Mouse (Mus musculus): Measurements from ENCODE around the gene Treml1.

Treml1 gene

DNA sequence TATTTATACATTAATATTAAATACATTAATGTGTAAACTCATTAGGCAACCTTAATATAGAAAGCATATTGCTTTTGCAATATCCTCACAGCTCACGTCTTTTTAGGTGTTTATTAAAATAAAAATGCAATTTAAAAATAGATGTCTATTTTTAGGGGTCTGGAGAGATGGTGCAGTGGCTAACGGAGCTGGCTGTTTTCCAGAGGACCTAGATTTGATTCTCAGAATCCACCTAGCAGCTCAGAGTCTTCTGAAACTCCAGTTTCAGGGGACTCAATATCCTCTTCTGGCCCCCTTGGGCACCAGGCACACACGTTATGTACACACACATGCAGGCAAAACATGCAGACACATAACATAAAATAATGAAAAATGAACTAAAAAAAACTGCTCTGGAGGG, 2.6 kb downstream of the Treml1 start:
- DNase-seq, result no peak

DNA sequence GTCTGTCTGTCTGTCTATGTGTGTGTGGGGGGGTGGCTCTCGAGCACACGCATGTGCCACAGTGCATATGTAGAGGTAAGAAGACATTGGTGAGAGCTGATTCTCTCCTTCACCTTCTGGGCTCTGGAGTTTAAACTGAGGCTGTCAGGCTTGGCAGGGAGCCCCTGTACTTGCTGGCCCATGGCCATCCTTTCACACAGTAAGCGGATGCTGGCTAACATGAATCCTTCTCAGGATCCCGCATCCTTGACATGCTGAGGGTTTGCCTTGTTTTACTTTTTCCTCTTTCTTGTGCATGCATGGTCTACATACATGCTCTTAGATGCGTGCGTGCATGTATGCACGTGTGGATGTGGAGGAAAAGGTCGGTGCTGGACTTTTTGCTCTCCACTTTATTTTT, 3.2 kb downstream of the Treml1 start:
- peak; percentile 71 for DNase-seq

DNA sequence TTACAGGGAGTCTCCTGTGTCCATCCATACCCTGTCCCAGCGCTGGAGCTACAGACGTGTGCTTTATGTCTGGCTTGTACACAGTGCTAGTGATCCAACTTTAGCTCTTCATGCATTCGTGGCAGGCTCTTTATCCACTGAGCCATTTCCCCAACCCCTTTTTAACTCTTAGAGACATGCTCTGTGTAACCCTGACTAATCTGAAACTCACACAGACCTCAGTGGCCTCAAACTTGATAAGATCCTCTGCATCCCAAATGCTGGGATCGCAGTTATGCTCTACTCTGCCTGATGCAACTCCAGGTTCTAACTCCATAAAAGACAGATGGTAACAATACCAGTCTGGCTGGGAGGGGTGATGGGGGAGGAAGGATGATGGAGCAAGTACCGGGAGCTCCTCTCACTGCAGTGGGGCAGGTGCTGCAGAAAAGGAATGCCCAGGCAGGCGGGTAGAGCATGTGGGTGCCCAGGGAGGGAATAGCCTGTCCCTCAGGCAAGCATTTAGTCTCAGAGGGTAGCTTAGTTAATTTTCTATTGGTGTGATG, 3.8 kb downstream of the Treml1 start:
- no peak for DNase-seq

DNA sequence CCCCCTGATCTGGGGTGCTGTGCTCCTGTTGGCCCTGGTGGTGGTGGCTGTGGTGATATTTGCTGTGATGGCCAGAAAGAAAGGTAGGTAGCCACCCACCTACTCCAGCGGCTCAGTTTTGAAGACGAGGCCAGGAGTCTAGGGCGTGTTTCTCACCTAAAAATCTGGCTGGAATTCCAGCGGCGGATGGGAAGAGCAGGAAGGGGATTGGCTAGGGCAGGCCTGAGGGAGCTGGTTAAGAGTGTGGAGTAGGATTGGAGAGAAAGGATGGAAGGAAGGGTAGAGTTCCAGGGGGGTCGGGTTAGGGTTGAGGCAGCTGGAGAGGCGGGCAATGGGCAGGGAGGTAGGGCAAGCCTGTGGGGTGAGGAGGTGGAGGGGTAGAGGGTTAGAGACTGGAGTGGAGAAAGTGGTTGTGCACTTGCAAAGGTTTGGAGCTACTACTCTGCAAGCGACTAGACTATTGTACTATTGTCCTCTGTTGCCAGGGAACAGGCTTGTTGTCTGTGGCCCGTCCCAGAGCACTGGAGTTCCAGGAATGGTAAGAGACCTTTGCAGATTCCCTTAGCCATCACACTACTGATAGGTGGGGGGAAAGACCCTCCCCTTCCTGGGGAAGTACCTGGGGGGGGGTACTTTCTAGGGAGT, 5.9 kb downstream of the Treml1 start:
- DNase-seq, result no peak

DNA sequence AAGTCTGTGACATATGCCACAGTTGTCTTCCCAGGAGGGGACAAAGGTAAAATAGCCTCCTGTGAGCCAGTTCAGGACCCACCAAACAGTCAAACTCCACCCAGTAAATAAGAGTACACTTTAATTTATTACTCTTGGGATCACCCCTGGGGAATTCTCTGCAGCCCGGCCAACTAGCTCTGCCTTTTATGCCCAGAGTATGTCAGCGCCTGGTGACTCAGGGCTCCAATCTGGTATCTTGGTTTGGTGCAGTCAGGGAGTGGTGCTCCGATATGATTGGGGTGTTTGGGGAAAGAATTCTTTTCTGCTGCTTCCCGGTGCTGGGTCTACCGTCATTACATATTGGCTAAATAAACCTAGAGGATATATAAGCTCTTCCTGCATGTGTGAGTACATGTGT, 7.1 kb downstream of the Treml1 start:
- no peak for DNase-seq

DNA sequence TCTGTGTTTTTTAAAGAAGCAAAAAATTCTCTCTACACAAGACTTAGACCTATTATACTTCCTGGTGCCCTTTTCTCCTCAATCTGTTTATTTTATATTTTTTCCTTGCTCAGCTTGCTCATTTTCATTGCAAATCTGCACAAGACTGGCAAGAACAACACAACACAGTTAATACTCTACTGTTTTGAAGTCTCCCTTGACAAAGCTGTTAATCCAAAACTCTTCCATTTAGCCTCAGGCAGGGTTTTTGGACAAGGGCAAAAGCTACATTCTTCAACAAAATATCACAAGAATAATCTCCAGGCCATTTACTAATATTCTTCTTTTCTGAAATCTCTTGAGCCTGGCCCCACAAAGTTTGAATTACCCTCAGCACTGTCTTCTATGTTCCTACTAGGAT, 11.9 kb downstream of the Treml1 start:
- no peak for DNase-seq

DNA sequence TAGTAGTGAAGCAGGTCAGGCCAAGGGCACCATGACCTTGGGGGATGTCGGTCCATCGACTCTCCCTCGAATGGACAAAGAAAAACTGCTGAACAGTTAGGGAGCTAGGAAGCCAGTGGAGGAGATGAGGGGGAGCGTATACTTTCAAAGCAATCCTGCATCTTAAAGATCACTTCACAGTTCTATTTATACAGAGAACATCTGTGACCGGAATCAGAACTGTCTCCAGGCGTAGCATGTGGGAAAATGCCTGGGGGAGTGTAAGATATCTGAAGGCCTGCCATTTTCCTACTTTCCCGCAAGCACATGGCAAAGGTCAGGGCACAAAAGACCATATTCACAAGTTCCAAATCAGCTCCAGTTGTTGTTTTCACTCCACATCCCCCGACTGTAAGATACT, 13.3 kb downstream of the Treml1 start:
- no peak for DNase-seq

DNA sequence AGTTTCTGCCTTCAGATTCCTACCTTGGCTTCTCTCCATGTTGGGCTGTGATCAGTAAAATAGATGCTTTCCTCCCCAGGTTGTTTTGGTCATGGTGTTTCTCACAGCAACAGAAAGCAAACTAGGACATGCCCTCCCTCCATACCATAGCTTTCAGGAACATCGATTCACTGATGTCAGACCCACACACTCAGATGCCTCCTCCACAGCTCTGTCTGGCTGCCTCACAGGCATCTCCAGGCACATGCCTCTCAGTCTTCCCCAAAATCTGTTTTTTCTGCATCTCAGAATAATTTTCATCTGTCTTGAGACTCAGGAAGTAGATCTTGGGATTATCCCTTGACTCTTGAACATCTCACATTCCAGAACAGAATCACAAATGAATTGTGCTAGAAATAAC, 16.4 kb downstream of the Treml1 start:
- no peak for DNase-seq

DNA sequence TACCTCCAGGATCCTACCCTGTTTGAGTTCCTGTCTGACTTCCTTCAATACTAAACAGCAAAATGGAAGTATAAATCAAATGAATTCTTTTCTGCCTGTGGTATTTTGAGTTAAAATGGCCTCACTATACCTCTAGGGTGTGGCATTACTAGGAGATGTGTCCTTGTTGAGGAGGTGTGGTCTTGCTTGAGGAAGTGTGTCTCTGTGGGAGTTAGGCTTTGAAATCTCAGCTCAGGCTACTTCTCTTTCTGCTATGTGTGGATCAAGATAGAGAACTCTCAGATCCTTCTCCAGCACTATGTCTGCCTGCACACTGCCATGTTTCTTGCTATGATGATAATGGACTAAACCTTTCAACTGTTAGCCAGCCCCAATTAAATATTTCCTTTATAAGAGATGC, 19.3 kb downstream of the Treml1 start:
- no peak for DNase-seq

DNA sequence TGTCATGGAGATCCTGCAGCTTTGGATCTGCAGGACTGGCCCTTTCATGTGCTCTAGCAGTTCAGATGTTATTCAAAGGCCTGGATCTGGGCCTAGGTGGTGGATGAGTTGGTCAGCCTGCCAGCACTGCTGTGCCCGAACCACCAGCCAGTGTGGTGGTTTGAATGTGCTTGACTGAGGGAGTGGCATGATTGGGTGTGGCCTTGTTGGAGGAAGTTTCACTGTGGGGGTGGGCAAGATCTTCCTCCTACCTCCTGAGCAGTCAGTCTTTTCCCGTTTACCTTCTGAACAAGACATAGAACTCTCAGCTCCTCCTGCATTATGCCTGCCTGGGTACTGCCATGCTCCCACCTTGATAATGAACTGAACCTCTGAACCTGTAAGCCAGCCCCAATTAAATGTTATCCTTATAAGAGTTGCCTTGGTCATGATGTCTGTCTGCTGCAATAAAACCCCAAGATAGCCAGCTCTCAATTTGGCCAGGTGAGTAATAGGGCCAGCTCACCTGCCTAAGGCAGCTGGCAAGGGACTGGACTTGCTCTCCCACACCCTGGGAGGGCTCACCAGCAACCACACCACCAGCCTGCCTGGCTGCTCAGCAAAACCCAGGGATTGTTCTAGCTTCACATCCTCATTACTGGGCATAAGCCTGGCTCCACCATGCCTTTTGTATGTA, 26.2 kb downstream of the Treml1 start:
- DNase-seq, result no peak

DNA sequence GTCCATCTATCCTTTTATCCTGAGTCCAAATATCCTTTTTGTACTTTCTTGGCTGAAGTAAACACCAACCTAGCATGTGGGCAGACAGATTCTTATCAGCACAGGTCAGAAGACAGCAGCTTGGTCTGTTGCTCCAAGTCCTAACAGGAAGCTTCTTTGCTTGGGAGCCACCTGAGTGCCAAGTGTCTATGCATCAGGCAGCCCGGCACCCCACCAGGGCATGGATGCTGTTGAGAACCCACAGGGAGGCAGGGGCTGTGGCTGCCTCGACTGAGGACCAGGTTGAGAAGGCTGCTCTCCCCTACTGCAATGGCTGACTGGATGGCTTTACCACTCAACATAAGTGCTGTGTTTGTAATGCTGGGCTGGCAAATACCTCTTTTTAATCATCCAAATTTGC, 28.9 kb downstream of the Treml1 start:
- no peak for DNase-seq

DNA sequence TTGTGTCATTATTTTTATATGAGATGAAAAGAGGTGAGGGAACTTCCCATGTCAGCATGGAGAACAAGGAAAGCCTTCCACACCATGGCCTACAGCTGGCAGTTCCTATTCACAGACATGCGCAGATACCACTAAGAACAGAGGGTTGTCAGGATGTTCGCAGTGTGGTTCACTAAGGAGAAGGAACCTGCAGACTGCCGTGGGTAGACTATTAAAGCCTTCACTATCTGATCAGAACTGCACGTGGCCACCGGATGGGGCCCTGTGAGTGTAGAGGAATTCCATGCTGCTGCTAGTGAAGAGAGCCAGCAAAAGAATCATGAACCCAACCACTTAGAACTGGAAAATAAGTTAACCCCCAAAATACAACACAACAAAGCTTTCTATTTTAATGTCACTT, 29.7 kb downstream of the Treml1 start:
- no peak for DNase-seq

DNA sequence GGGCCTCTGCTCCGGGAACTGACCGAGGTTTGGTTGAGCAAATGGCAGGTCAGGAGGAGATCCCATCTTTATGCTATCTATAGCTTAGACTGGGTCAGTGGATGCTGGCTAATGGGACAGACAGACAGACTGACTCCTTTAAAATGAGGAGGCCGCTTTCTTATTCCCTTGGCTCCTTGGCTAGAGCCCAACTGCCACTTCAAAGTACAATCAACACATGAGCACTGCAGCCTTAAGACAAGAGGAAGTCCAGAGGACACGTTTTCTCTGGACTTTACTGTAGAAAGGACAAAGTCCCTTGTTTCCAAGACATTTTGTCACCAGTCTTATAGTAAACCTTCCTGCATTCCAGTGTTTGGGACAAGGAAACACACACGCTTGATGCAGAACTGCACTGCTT, 31.7 kb downstream of the Treml1 start:
- no peak for DNase-seq

DNA sequence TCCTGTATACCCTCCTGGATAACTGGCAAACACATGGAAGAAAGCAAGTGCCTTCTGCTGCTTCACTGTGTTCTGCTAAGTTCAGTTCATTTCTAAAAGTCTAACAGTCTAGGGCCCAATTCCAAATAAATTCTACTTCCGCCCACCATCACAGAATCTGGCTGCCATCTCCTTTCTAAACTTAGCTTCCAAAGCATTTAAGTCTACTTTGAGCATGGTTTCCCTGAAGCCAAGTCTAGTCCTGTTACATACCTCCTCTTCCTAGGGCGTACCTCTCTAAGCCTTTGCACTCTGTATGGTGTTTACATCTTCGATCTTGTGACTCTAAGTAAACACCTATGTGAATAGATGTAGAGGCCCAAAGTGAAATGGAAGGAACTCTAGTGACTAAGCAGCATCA, 32.9 kb downstream of the Treml1 start:
- DNase-seq, result no peak

DNA sequence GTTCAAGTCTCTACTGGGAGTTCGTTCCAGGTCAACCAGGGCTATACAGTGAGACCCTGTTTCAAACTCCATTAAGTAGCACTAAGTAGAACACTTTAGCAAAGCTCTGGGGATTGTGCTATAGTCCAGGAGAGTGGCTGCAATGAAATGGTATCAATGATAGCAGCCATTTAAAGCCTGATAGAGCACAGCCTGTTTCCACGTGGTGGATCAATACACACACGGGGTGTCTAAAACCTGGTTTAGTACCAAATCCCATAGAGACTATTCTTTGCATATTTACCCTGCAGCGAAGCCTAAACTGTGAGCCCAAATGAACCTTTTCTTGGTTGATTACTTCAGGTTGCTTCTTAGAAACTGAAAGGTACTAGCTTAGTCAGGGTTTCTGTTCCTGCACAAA, 42.0 kb downstream of the Treml1 start:
- no peak for DNase-seq

DNA sequence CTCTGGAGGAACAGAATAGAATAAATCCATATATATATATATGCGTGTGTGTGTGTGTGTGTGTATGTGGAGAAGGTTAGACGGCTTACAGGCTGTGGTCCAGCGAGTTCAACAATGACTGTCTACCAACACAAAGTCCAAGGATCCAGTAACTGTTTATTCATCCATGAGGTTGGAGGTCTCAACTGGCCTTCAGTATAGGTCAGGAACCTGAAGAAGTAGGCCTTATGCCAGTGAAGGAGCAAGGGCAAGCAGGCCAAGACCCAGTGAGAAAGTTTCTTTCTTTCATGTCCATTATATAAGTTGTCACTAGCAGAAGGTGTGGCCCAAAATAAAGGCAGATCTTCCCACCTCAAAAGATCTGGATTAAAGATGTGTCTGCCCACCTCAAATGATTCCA, 43.0 kb downstream of the Treml1 start:
- no peak for DNase-seq

DNA sequence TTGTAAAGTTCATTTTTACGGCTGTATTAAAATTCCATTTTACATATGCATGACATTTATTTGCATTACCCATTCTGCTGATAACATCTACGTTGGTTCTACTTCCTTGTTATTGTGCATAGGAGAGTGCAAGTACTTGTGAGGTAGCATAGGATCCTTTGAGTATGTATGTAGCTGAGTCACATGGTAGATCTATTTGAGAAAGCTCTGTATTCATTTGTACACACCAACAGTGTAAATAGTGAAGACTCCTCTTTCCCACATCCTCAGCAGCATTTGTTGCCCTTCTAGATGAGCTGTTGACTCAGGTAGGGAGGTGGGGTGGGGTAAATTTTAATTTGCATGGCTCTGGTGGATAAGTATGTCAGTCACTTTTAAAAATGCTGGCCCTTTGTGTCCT, 44.1 kb downstream of the Treml1 start:
- no peak for DNase-seq

DNA sequence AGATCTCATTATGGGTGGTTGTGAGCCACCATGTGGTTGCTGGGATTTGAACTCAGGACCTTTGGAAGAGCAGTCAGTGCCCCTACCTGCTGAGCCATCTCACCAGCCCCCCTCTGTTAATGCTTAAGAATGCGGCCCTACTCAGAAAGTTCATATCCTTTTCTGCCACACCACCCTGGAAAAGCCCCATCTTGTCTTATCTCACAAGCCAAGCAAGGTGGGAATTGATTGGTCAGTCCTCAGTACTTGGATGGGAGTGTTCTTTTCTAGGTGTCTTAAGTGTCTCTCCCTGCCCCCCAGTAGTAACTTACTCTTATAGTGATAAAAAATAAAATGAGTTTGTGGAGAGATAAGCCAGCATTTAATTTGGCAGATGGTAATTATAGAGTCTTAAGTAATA, 45.0 kb downstream of the Treml1 start:
- no peak for DNase-seq

DNA sequence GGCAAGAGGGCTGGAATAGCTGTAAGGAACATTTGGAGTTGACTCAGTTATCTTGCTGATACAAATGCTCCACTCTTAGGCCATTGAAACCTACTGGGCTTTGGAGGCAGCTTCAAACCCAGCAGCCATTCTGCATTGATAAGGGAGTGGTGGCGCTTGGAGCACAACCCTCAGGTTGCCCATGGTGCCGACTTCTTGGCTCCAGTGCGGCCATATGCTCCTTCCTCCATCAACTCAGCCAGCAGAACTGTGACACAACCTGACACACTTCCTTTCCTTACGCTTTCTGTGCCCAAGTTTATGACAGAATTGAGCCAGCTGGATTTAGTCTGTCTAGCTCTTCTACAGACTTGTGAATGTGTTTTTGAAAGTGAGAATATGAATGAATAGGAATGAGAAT, 47.4 kb downstream of the Treml1 start:
- no peak for DNase-seq

DNA sequence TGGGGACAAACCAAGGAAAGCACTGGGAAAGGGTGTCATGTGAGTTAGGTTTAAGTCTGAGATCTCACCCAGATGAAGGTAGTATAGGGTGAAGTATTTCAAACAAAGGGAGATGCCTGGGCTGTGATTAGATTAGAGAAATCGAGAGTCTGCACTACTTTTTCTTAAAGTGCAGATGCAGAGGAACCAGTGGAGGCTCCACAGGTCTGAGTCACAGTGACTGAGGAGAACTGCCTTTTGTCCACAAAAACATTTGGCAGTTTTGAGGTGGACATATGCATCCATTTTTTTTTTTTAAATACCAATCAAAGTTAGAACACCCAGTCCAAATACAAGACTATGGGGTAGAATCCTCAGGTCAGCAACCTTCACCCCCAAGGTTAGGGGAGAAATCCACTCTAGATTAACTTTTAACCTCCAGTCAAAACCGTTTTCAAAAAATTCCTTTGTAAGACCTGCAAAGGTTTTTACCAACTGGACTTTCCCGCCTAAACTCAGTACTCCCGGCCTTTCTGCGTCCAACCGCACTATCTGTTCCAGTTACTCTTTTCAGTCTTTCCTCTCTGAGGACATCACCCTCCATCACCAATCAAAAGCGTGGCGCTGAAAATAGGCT, 48.3 kb downstream of the Treml1 start:
- DNase-seq, result no peak

DNA sequence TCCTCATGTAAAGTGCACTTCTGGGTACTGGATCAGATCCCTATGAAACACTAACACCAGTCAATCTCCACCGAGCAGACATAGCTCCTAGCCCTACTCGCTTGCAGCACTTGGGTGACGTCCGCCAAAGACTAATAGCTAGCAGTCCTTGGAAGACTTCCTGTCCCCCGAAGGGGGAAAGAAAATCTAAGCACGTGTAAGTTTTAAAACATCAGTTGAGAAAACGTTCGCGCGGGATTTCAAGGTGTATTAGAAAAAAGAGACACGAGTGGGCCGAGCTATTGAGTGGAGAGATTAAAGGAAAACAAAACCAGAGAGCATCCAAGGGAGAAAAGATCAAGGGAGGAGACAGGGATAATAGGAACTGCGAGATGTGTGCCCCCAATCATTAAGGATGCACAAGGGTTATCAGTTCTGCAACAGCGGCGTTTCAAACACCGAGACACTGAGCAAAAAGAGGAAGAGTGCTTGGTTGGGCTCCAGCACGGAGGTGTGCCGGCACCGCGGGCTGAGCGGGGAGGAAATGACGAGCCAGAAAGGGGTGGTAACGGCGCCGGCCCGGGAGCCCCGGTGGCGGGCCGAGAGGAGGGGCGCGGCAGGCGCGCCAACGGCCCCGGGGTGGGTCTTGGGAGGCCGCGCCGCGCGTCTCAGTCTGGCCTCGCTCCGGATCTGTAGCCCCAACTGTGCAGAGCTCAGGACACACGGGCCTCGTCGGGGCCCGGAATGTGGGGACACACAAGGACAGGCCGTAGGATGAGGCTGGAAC, 49.0 kb downstream of the Treml1 start:
- DNase-seq, result peak; percentile 71

DNA sequence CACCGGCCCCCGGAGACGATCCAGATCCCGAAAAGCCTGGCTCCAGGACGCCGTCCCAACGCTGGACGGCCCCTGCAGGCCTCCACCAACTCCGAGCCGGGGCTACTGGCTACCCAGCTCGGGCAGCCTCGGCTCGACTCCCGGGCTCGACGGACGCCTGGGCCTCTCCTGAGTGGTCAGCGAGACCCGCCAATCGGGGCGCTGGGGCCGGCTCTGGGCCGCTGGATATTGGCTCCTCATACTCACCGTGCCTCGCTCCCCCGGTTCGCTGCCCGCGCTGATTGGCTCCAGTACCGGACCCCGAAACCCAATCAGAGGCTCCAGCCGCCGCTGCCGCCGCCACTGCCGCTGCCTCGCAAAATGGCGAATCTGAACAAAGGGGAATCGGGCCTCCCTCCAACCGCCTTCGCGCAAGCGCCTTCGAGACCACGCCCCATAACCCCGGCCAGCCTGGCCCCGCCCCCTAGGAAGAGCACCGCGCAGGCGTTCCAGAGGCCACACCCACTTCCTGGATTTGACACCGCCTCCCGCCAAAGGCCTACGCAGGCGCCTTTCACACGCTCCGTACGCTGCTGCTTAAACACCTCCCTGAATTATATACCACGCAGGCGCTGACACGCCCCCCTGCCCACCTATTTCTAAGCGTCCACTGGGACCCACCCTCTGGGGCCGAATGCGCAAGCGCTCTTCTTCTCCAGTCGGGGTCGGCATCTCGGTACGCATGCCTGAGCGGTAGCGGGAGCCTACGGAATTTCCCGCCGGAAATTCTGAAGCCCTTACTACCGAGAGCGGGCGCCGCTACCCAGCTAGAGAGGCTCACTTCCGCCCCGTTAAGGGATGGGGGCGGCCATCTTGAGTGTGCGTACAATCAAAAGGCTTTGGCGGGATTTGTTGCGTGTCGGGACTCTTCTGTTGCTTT, 49.9 kb downstream of the Treml1 start, which contains the start of the genes Nfya and Oard1:
Gene Nfya, minus strand, starts transcription at position 527 of the 919 bp plus-strand sequence.
Gene Oard1, plus strand, starts transcription at position 635 of the 919 bp plus-strand sequence.
- peak; percentile 99 for DNase-seq
